Mouse (Mus musculus) hindbrain, embryonic 13.5 days (tissue): ENCODE data around the gene Dap3. TPM values are rescaled to one million over a fixed set of nuclear protein-coding genes. Genes with fewer than 3 reads are reported as not detected.
"Not testable (repeated sequence)": the region's sequence is repeated elsewhere in the genome, so short reads cannot be mapped to it uniquely, and the experiment has no call there.

ENCODE experiments used
- ATAC-seq: fragments of 200-750 bp; cut with Nextera tagmentation; 2 replicates; pipeline ENCODE4 v1.8.0; 2017; ENCODE audit warnings: moderate TSS enrichment; ENCODE audit not compliant: low FRiP score
- H3K27ac ChIP-seq: fragments of 300-500 bp; sonication (generic); 2 replicates; pipeline ENCODE4 v1.5.1; 2015; ENCODE audit warnings: inconsistent platforms, mild to moderate bottlenecking, moderate library complexity
- H3K27me3 ChIP-seq: fragments of 300-500 bp; sonication (generic); 2 replicates; pipeline ENCODE4 v1.6.1; 2015; ENCODE audit warnings: mild to moderate bottlenecking, inconsistent platforms
- H3K36me3 ChIP-seq: fragments of 300-500 bp; sonication (generic); 2 replicates; pipeline ENCODE4 v1.6.1; 2015; ENCODE audit warnings: mild to moderate bottlenecking, inconsistent platforms
- H3K4me1 ChIP-seq: fragments of 300-500 bp; sonication (generic); replicated peaks from 2 replicates; pipeline ENCODE4 v1.6.1; 2015; ENCODE audit warnings: inconsistent platforms
- H3K4me2 ChIP-seq: fragments of 300-500 bp; sonication (generic); 2 replicates; pipeline ENCODE4 v1.6.1; 2015; ENCODE audit warnings: inconsistent platforms, mild to moderate bottlenecking, moderate library complexity
- H3K4me3 ChIP-seq: fragments of 300-500 bp; sonication (generic); 2 replicates; pipeline ENCODE4 v1.5.1; 2015; ENCODE audit warnings: mild to moderate bottlenecking, inconsistent platforms
- H3K9ac ChIP-seq: fragments of 300-500 bp; sonication (generic); 2 replicates; pipeline ENCODE4 v1.6.1; 2015; ENCODE audit warnings: mild to moderate bottlenecking, inconsistent platforms
- H3K9me3 ChIP-seq: fragments of 300-500 bp; sonication (generic); 2 replicates; pipeline ENCODE4 v1.6.1; 2016; ENCODE audit warnings: inconsistent platforms
- WGBS: fragments of 180-500 bp; shearing (Covaris S2); methylation state at CpG from one replicate; pipeline ENCODE4 v1.1.7; 2015; 5-methylcytosine and 5-hydroxymethylcytosine counted together
- polyA plus RNA-seq: library from polyadenylated mRNA; unstranded; fragments of >200 nt; fragmentation: Nextera tagmentation; extraction: Ambion mirVana; gene quantifications from 2 replicates; pipeline ENCODE4 v1.2.1, GENCODE M21; 2015

Gene Dap3
- polyA plus RNA-seq, 1 experiment from 2014 or later: 140 TPM

GRCm38 (mm10) chr3:88905209-88905608 is 45.8 kb downstream of the Dap3 start:
- H3K4me3 ChIP-seq: no peak overlapping the region
- no peaks in the 10 kb centered on the region for H3K9me3 ChIP-seq
- WGBS: 90% methylated on average over 6 of the region's 6 CpGs
- H3K4me1 ChIP-seq: no peaks in the 10 kb centered on the region
- H3K36me3 ChIP-seq: peaks cover 91% of the 10 kb centered on the region
- no peak for ATAC-seq
- H3K9ac ChIP-seq: no peak overlapping the region
- no peak overlapping the region for H3K27ac ChIP-seq
- no peaks in the 10 kb centered on the region for H3K27me3 ChIP-seq
- no peak overlapping the region for H3K4me2 ChIP-seq

GRCm38 (mm10) chr3:88904803-88905202 is 46.2 kb downstream of the Dap3 start:
- peaks cover 88% of the 10 kb centered on the region for H3K36me3 ChIP-seq
- no peak for ATAC-seq
- WGBS: 94% methylated on average over 3 of the region's 3 CpGs

GRCm38 (mm10) chr3:88893011-88893410 is 58.0 kb downstream of the Dap3 start:
- not testable (repeated sequence) for H3K4me2 ChIP-seq, H3K27ac ChIP-seq, H3K27me3 ChIP-seq, H3K4me3 ChIP-seq, H3K4me1 ChIP-seq, H3K9me3 ChIP-seq, H3K9ac ChIP-seq, ATAC-seq
- peaks cover 30% of the 10 kb centered on the region for H3K36me3 ChIP-seq
- WGBS: 97% methylated on average over 7 of the region's 7 CpGs

More at GRCm38 (mm10) chr3:88904803-88905202, 46.2 kb downstream of the Dap3 start:
- no peaks in the 10 kb centered on the region for H3K4me1 ChIP-seq
- no peak overlapping the region for H3K27ac ChIP-seq
- H3K27me3 ChIP-seq: no peaks in the 10 kb centered on the region
- H3K4me2 ChIP-seq: no peak overlapping the region
- H3K4me3 ChIP-seq: no peak overlapping the region
- H3K9ac ChIP-seq: no peak overlapping the region
- no peaks in the 10 kb centered on the region for H3K9me3 ChIP-seq

GRCm38 (mm10) chr3:88882536-88882935 is 68.4 kb downstream of the Dap3 start:
- not testable (repeated sequence) for H3K9me3 ChIP-seq, H3K4me1 ChIP-seq, H3K9ac ChIP-seq, H3K4me2 ChIP-seq, H3K4me3 ChIP-seq, H3K27me3 ChIP-seq, ATAC-seq, H3K27ac ChIP-seq
- peaks cover 20% of the 10 kb centered on the region for H3K36me3 ChIP-seq
- 95% methylated on average over 4 of the region's 4 CpGs for WGBS

Other genes starting within 250 kb of the Dap3 start
- 57.9 and 59.0 TPM in 2 replicates for gene Rit1, start 234.3 kb downstream of the Dap3 start, polyA plus RNA-seq
- 212 and 215 TPM in 2 replicates for gene Syt11, start 176.0 kb downstream of the Dap3 start, polyA plus RNA-seq
- gene Gon4l, start 116.0 kb downstream of the Dap3 start, polyA plus RNA-seq: 13.0 and 13.9 TPM in 2 replicates
- gene Msto1, start 37.2 kb downstream of the Dap3 start, polyA plus RNA-seq: 43.1 and 48.4 TPM in 2 replicates
- 21.5 and 22.5 TPM in 2 replicates for gene Ash1l, start 559 bp downstream of the Dap3 start, polyA plus RNA-seq
- 74.5 and 76.0 TPM in 2 replicates for gene Rusc1, start 142.1 kb upstream of the Dap3 start, polyA plus RNA-seq
- gene Gm43738, start 149.9 kb upstream of the Dap3 start, polyA plus RNA-seq: not detected in 2 replicates
- 312 and 322 TPM in 2 replicates for gene Fdps, start 150.8 kb upstream of the Dap3 start, polyA plus RNA-seq
- 0.30 TPM in 1 of 2 replicates, not detected in the other for gene Pklr, start 185.0 kb upstream of the Dap3 start, polyA plus RNA-seq
- 33.5 and 35.1 TPM in 2 replicates for gene Hcn3, start 209.0 kb upstream of the Dap3 start, polyA plus RNA-seq
- 23.5 and 24.5 TPM in 2 replicates for gene Clk2, start 213.6 kb upstream of the Dap3 start, polyA plus RNA-seq
- gene Scamp3, start 226.3 kb upstream of the Dap3 start, polyA plus RNA-seq: 127 and 130 TPM in 2 replicates
- 29.9 and 30.0 TPM in 2 replicates for gene Fam189b, start 232.0 kb upstream of the Dap3 start, polyA plus RNA-seq